Mouse (Mus musculus) myocyte (in vitro differentiated cells): ENCODE measurements around the gene Ppara.

ENCODE experiments used
- CEBPB ChIP-seq: IDR thresholded peaks from 2 replicates; pipeline ENCODE4 v1.6.1; 2011; ENCODE audit warnings: mild to moderate bottlenecking, moderate library complexity; ENCODE audit not compliant: poor library complexity, insufficient read depth, severe bottlenecking
- E2F4 ChIP-seq: IDR thresholded peaks from one replicate; pipeline ENCODE4 v1.6.1; 2011; ENCODE audit warnings: mild to moderate bottlenecking, control low read depth, moderate library complexity; ENCODE audit not compliant: insufficient read depth
- MAX ChIP-seq: IDR thresholded peaks from one replicate; pipeline ENCODE4 v1.6.1; 2011; ENCODE audit warnings: low read depth, mild to moderate bottlenecking, control low read depth
- MYOD1 ChIP-seq, 3 experiments: IDR thresholded peaks; one replicate each; pipeline ENCODE4 v1.6.1; 2011; ENCODE audit warnings: control low read depth in 2 of 3, low read depth in 2 of 3, mild to moderate bottlenecking in 2 of 3, moderate library complexity in 1 of 3; ENCODE audit not compliant: insufficient read length in 2 of 3, control insufficient read depth in 1 of 3
- POLR2A ChIP-seq: IDR thresholded peaks from one replicate; pipeline ENCODE4 v1.6.1; 2011; ENCODE audit warnings: low read depth, mild to moderate bottlenecking, control low read depth, moderate library complexity; ENCODE audit not compliant: insufficient read length
- POLR2AphosphoS2 ChIP-seq: IDR thresholded peaks from one replicate; pipeline ENCODE4 v1.6.1; 2011; ENCODE audit warnings: low read depth, control low read depth; ENCODE audit not compliant: insufficient read length
- SRF ChIP-seq: IDR thresholded peaks from one replicate; pipeline ENCODE4 v1.6.1; 2011; ENCODE audit warnings: low read depth; ENCODE audit not compliant: control insufficient read depth, insufficient read length
- TCF12 ChIP-seq: IDR thresholded peaks from one replicate; pipeline ENCODE4 v1.6.1; 2011; ENCODE audit warnings: mild to moderate bottlenecking, control low read depth; ENCODE audit not compliant: poor library complexity, insufficient read depth, severe bottlenecking
- TCF3 ChIP-seq: IDR thresholded peaks from one replicate; pipeline ENCODE4 v1.6.1; 2011; ENCODE audit warnings: low read depth, control low read depth; ENCODE audit not compliant: insufficient read length
- USF1 ChIP-seq: IDR thresholded peaks from one replicate; pipeline ENCODE4 v1.6.1; 2011; ENCODE audit warnings: low read depth, mild to moderate bottlenecking, control low read depth, moderate library complexity

DNA sequence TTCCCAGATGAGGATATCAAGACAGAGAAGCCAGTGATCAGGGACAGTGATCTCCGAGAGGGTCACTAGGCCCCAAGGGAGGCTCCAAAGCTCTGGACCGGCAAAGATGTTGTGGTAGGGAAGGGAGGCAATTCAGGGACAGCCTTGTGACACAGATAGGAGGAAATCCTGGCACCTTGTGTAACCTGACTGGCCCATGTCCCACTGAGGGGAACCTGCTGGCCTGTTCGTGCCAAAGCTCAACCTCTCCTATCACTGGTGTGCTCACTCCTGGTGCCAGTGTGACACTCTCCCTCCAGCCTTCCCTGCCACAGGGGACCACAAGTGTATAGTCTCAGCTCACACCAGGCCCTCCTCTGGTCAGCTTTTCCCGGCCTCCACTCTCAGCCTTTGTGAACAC, 17.8 kb upstream of the Ppara start:
- no peak for TF ChIP-seq POLR2A
- no peak for TF ChIP-seq E2F4
- no peak for TF ChIP-seq MYOD1 (IDR thresholded peaks at IDR 0.05; ENCODE audit: control insufficient read depth in 1 of 3, insufficient read length in 2 of 3, low read depth in 2 of 3)
- no peak for TF ChIP-seq CEBPB
- no peak for TF ChIP-seq MAX
- TF ChIP-seq TCF12: no peak
- TF ChIP-seq SRF: no peak
- no peak for TF ChIP-seq USF1
- TF ChIP-seq TCF3: no peak
- no peak for TF ChIP-seq POLR2AphosphoS2
